Mouse (Mus musculus): ENCODE results near the gene Iffo1.

Iffo1 gene

GRCm38 (mm10) chr6:125195541-125196075 lies 50.6 kb downstream of the Iffo1 start:
- DNase-seq, result no peak

- DNase-seq, result no peak
These were observed 51.3 kb downstream of the Iffo1 start for GRCm38 (mm10) chr6:125196301-125196700.

- DNase-seq, result no peak
These were observed 52.1 kb downstream of the Iffo1 start for GRCm38 (mm10) chr6:125197166-125197565.

GRCm38 (mm10) chr6:125210436-125210835 lies 65.4 kb downstream of the Iffo1 start:
- DNase-seq, result no peak

Measured in kidney, postnatal 4 days (tissue).